ENCODE assay signal across 8 mouse cellular contexts in the genomic region with DNA sequence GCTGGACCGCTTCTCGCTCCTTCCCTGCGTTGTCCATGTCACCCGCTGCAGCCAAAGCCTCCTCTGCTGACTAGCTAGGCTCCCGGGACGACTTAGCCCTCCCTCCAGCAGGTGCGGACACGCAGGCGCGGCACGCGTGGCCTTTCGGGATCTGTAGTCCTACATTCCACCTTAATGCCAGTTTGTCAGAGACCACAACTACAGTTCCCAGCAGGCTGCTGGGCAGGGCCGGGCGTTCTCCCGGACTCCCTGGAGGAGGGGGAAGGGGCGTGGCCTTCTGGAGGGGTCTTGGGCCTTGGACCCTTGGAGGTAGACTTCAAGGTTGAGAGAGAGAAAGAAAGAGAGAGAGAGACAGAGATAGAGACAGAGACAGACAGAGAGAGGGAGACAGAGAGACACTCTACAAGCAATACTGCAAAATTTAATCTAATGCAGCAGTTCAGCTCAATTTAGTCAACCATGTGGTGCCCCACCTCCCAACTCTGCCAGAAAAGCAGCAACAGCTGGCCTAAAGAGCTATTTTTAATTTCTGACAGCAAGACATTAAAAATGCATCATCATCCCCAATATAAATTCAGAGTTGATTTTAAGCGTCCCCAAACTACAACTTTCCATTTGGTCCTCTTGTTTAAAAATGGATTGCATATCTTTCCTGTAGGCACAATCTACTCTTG. TPM values are rescaled to one million over a fixed set of nuclear protein-coding genes. Genes with fewer than 3 reads are reported as not detected.
DNase-seq lines count a peak whose midpoint lies in the region; TF ChIP-seq lines count a peak whose summit lies in the region.

Napb (minus strand) TSS at position 141 of the 674 bp plus-strand sequence.

- H3K79me2 ChIP-seq in macrophage (ENCODE audit: inconsistent target) = peaks cover 27% of the 10 kb centered on the region

- WGBS in macrophage (ENCODE audit: missing documents) = 6% methylated on average over 18 of the region's 18 CpGs

- H3K4me3 ChIP-seq in left cerebral cortex, adult 2 months = peak within 1 kb of the TSS; percentile 72
- H3K4me3 ChIP-seq in macrophage (ENCODE audit: inconsistent target) = peak within 1 kb of the TSS; percentile 92

- H3K36me3 ChIP-seq in macrophage (ENCODE audit: inconsistent target) = no peaks in the 10 kb centered on the region

- peak; percentile 95 for DNase-seq in adipocyte (ENCODE audit: low spot score)
- DNase-seq in embryo, embryonic 10 days (ENCODE audit: low spot score) = peak; percentile 97
- DNase-seq in gastrocnemius, adult 8-10 months (ENCODE audit: low spot score in 2 of 2) = peak; percentile 86 to 92
- DNase-seq in hindlimb bud, embryonic 11.5 days (ENCODE audit: extremely low spot score, low read depth, low spot score) = peak; percentile 73
- peak; percentile 92 to 94 for DNase-seq in left cerebral cortex, adult 2 months (ENCODE audit: extremely low spot score in 1 of 2, low spot score in 2 of 2)
- peak; percentile 97 for DNase-seq in right cerebral cortex, adult 18-20 months
- peak; percentile 81 for DNase-seq in urinary bladder, adult 2 months (ENCODE audit: low spot score)

- intact Hi-C loops in left cerebral cortex, adult 2 months (cut with DNase I) = loop anchor here (2.0 kb wide), 1 partner anchor 52 kb away; the partner anchor contains the start of gene Gzf1

- H3K27ac ChIP-seq in left cerebral cortex, adult 2 months = peak within 1 kb of the TSS; percentile 96
- H3K27ac ChIP-seq in macrophage = peak within 1 kb of the TSS; percentile 33; the same call in 1 of the 2 replicates

- TF ChIP-seq CTCF in left cerebral cortex, adult 2 months (IDR thresholded peaks at IDR 0.05) = no peak; the same call in 1 of the 2 replicates

RNA-seq across cellular contexts. Expression of gene Napb, which starts in this region (rescaled TPM):
- total RNA-seq in gastrocnemius, adult 8-10 months (2022) = 1 to 10 TPM; 4.1 to 6.1 (median 4.8) TPM
- 100 to 1,000 TPM; 343 to 352 TPM for total RNA-seq in left cerebral cortex, adult 2 months (2021)
- total RNA-seq in macrophage (2018; cell fraction: chromatin; rRNA removed) = 10 to 100 TPM in 8 of 26 experiments, 1 to 10 TPM in 18; 1.1 to 18.8 (median 6.4) TPM
- 1 to 10 TPM in 9 of 26 experiments, under 1 TPM in 17; 0.16 to 1.8 (median 0.75) TPM for total RNA-seq in macrophage (2018; cell fraction: cytosol; rRNA removed)
- 10 to 100 TPM in 2 of 26 experiments, 1 to 10 TPM in 21, under 1 TPM in 3; 0.74 to 12.2 (median 3.2) TPM for total RNA-seq in macrophage (2018; cell fraction: nucleus; rRNA removed)
- polyA plus RNA-seq in macrophage (2018) = 0.69 to 0.97 TPM (median 0.83 TPM) in 3 replicates
- polyA plus RNA-seq in urinary bladder, adult 2 months (2012; rRNA removed) = 3.5 and 4.0 TPM in 2 replicates

Comparison
In these comparisons a context has a peak if more than half of its experiments do, and no peak if none do; other contexts are left out.
1. Peak in every context shown above with its lines: DNase-seq, H3K4me3 ChIP-seq and H3K27ac ChIP-seq.
2. RNA of gene Napb (total RNA-seq): 343 to 352 TPM in left cerebral cortex, adult 2 months; 4.1 to 6.1 TPM in gastrocnemius, adult 8-10 months; every median in the first group is over 10 times any median in the second.